Mouse (Mus musculus): ENCODE data around the gene Parp3.

DNA sequence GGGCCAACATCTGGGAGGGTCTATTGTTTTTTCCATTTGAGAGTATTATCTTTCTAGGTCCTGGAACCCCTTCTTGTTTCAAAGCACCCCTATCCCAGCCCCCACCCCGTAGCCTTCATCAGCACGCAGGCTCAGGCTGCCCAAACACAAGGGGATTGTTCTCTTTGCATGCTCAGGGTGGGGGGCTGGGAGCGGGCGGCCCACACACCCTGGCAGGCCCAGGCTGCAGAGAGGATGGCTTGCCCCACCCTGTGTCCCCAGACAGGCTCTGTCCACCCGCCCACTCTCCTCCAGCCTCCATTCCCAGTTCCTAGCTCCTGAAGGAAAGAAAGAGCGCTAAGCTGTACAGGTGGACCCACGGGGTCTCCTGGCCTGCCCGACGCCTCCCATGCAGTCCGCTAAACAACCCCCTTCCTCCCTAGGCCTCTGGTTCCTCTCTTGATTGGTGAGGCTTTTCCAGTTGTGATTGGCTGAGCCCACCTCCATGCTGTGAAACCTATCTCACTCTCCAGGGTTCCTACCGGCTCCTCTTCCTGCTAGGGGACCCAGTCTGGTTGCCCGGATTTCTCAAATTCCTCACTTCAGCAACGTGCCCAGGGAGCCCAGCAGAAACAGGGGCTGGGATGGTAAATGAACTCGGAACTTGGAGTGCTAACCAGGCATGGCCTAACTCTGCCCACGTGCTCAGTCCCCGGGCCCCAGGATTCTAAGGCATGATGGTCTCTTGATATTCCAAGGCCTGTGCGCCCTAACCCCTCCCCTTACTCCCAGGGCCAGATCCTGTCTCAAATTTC lies 21.7 kb downstream of the Parp3 start:
- no peak for TF ChIP-seq GATA1 (IDR thresholded peaks at IDR 0.05; ENCODE audit: borderline replicate concordance, low read length)
- no peak for TF ChIP-seq FLI1 (IDR thresholded peaks at IDR 0.05; ENCODE audit: low read length)
